Mouse (Mus musculus) hindbrain, embryonic 15.5 days (tissue): ENCODE results near the gene Mettl1. TPM values are rescaled to one million over a fixed set of nuclear protein-coding genes. Genes with fewer than 3 reads are reported as not detected.
"Not testable (repeated sequence)": the region's sequence is repeated elsewhere in the genome, so short reads cannot be mapped to it uniquely, and the experiment has no call there.

Experiments used
- ATAC-seq: fragments of 200-750 bp; cut with Nextera tagmentation; 2 replicates; pipeline ENCODE4 v1.8.0; 2017; ENCODE audit warnings: low read depth, moderate number of reproducible peaks, moderate TSS enrichment; ENCODE audit not compliant: low FRiP score
- H3K27ac ChIP-seq: fragments of 300-500 bp; sonication (generic); replicated peaks from 2 replicates; pipeline ENCODE4 v1.5.1; 2015; ENCODE audit warnings: mild to moderate bottlenecking, inconsistent platforms
- H3K27me3 ChIP-seq: fragments of 300-500 bp; sonication (generic); 2 replicates; pipeline ENCODE4 v1.6.1; 2015; ENCODE audit warnings: control low read depth, inconsistent platforms
- H3K36me3 ChIP-seq: fragments of 300-500 bp; sonication (generic); 2 replicates; pipeline ENCODE4 v1.6.1; 2015; ENCODE audit warnings: control low read depth, inconsistent platforms
- H3K4me1 ChIP-seq: fragments of 300-500 bp; sonication (generic); replicated peaks from 2 replicates; pipeline ENCODE4 v1.6.1; 2015; ENCODE audit warnings: control low read depth, inconsistent platforms
- H3K4me2 ChIP-seq: fragments of 300-500 bp; sonication (generic); 2 replicates; pipeline ENCODE4 v1.6.1; 2015; ENCODE audit warnings: moderate library complexity, mild to moderate bottlenecking, inconsistent platforms
- H3K4me3 ChIP-seq: fragments of 300-500 bp; sonication (generic); 2 replicates; pipeline ENCODE4 v1.5.1; 2015; ENCODE audit warnings: mild to moderate bottlenecking, inconsistent platforms
- H3K9ac ChIP-seq: fragments of 300-500 bp; sonication (generic); 2 replicates; pipeline ENCODE4 v1.6.1; 2015; ENCODE audit warnings: inconsistent platforms
- H3K9me3 ChIP-seq: fragments of 300-500 bp; sonication (generic); 2 replicates; pipeline ENCODE4 v1.6.1; 2016; ENCODE audit warnings: control low read depth, inconsistent platforms
- WGBS: fragments of 180-500 bp; shearing (Covaris S2); methylation state at CpG from one replicate; pipeline ENCODE4 v1.1.7; 2015; 5-methylcytosine and 5-hydroxymethylcytosine counted together
- polyA plus RNA-seq: library from polyadenylated mRNA; unstranded; fragments of >200 nt; fragmentation: Nextera tagmentation; extraction: Ambion mirVana; gene quantifications from 2 replicates; pipeline ENCODE4 v1.2.1, GENCODE M21; 2015

Mettl1 gene
- polyA plus RNA-seq, 1 experiment from 2014 or later = 25.1 TPM

- H3K9ac ChIP-seq = peak overlapping the region; percentile 93
- peak overlapping the region; percentile 94 for H3K27ac ChIP-seq
- no peaks in the 10 kb centered on the region for H3K9me3 ChIP-seq
- no peak for ATAC-seq
- peaks cover 50% of the 10 kb centered on the region for H3K4me1 ChIP-seq
- H3K4me2 ChIP-seq = peak overlapping the region; percentile 73
- WGBS = 23% methylated on average over 5 of the region's 5 CpGs
- H3K4me3 ChIP-seq = peak overlapping the region; percentile 90
- H3K36me3 ChIP-seq = peaks cover 28% of the 10 kb centered on the region
- H3K27me3 ChIP-seq = no peaks in the 10 kb centered on the region
Observed at GRCm38 (mm10) chr10:127061085-127061484, 19.9 kb downstream of the Mettl1 start.

GRCm38 (mm10) chr10:127061513-127061912, 20.3 kb downstream of the Mettl1 start:
- Histone ChIP-seq H3K36me3 (peaks cover 28% of the 10 kb centered on the region), H3K9ac (peak overlapping the region; percentile 93; the same call in 1 of the 2 replicates), H3K4me1 (peaks cover 48% of the 10 kb centered on the region), H3K27me3 (no peaks in the 10 kb centered on the region), H3K4me3 (peak overlapping the region; percentile 90), H3K27ac (peak overlapping the region; percentile 94), H3K4me2 (peak overlapping the region; percentile 73), H3K9me3 (no peaks in the 10 kb centered on the region)
- WGBS = 64% methylated on average over 2 of the region's 2 CpGs
- no peak for ATAC-seq

- Histone ChIP-seq H3K27ac (0 out of 2 replicates have a peak overlapping the region, but pooled peaks have one; percentile 83), H3K4me1 (peaks cover 48% of the 10 kb centered on the region), H3K36me3 (peaks cover 30% of the 10 kb centered on the region)
- 89% methylated on average over 4 of the region's 4 CpGs for WGBS
- H3K9me3 ChIP-seq, H3K4me3 ChIP-seq, H3K9ac ChIP-seq, H3K27me3 ChIP-seq, H3K4me2 ChIP-seq, ATAC-seq: not testable (repeated sequence)
Observed at GRCm38 (mm10) chr10:127062101-127062500, 20.9 kb downstream of the Mettl1 start.

- H3K27me3 ChIP-seq = no peaks in the 10 kb centered on the region
- H3K27ac ChIP-seq = peak overlapping the region; percentile 83
- WGBS = 80% methylated on average over 5 of the region's 5 CpGs
- H3K4me3 ChIP-seq = peak overlapping the region; percentile 72; the same call in 1 of the 2 replicates
- H3K4me1 ChIP-seq = peaks cover 45% of the 10 kb centered on the region
- no peaks in the 10 kb centered on the region for H3K9me3 ChIP-seq
- H3K36me3 ChIP-seq = peaks cover 30% of the 10 kb centered on the region
- no peak overlapping the region for H3K9ac ChIP-seq
- H3K4me2 ChIP-seq = peak overlapping the region; percentile 77; the same call in 1 of the 2 replicates
- ATAC-seq = no peak
Observed at GRCm38 (mm10) chr10:127062503-127062902, 21.3 kb downstream of the Mettl1 start.

- H3K4me3 ChIP-seq = peak within 1 kb of the TSS; percentile 72
- peak within 1 kb of the TSS; percentile 89 for H3K27ac ChIP-seq
- ATAC-seq = peak; percentile 92
- peak within 1 kb of the TSS; percentile 88 for H3K9ac ChIP-seq
- under 1% methylated on average over 45 of the region's 46 CpGs for WGBS
- peaks cover 41% of the 10 kb centered on the region for H3K4me1 ChIP-seq
- H3K27me3 ChIP-seq = no peaks in the 10 kb centered on the region
- no peaks in the 10 kb centered on the region for H3K9me3 ChIP-seq
- peak within 1 kb of the TSS; percentile 77 for H3K4me2 ChIP-seq
- H3K36me3 ChIP-seq = peaks cover 34% of the 10 kb centered on the region
Observed at GRCm38 (mm10) chr10:127063239-127063872, 22.1 kb downstream of the Mettl1 start, which contains the start of gene Cdk4. Gene Cdk4 (plus strand): TSS chr10:127063534.

GRCm38 (mm10) chr10:127063913-127064870, 23.0 kb downstream of the Mettl1 start:
- peak overlapping the region; percentile 88 for H3K9ac ChIP-seq
- ATAC-seq = no peak
- H3K4me3 ChIP-seq = peak overlapping the region; percentile 72
- H3K27me3 ChIP-seq = no peaks in the 10 kb centered on the region
- H3K9me3 ChIP-seq = no peaks in the 10 kb centered on the region
- H3K4me1 ChIP-seq = peaks cover 44% of the 10 kb centered on the region
- WGBS = 13% methylated on average over 37 of the region's 37 CpGs
- H3K4me2 ChIP-seq = peak overlapping the region; percentile 77
- H3K36me3 ChIP-seq = peaks cover 34% of the 10 kb centered on the region
- H3K27ac ChIP-seq = peak overlapping the region; percentile 89

- H3K36me3 ChIP-seq = peaks cover 34% of the 10 kb centered on the region
- no peak overlapping the region for H3K4me2 ChIP-seq
- no peak overlapping the region for H3K4me3 ChIP-seq
- no peak for ATAC-seq
- peaks cover 50% of the 10 kb centered on the region for H3K4me1 ChIP-seq
- no peaks in the 10 kb centered on the region for H3K27me3 ChIP-seq
- WGBS = 89% methylated on average over 9 of the region's 9 CpGs
- no peaks in the 10 kb centered on the region for H3K9me3 ChIP-seq
- H3K27ac ChIP-seq = no peak overlapping the region
- H3K9ac ChIP-seq = no peak overlapping the region
Observed at GRCm38 (mm10) chr10:127065981-127066380, 24.8 kb downstream of the Mettl1 start.

GRCm38 (mm10) chr10:127066519-127067018, 25.4 kb downstream of the Mettl1 start:
- Histone ChIP-seq H3K4me2 (no peak overlapping the region), H3K27ac (no peak overlapping the region), H3K27me3 (no peaks in the 10 kb centered on the region), H3K9me3 (no peaks in the 10 kb centered on the region), H3K4me1 (peaks cover 49% of the 10 kb centered on the region), H3K4me3 (no peak overlapping the region), H3K36me3 (peaks cover 34% of the 10 kb centered on the region), H3K9ac (no peak overlapping the region)
- 88% methylated on average over 14 of the region's 14 CpGs for WGBS
- no peak for ATAC-seq

- Histone ChIP-seq H3K4me3 (peak overlapping the region; percentile 53), H3K9me3 (no peaks in the 10 kb centered on the region), H3K9ac (peak overlapping the region; percentile 60), H3K27ac (peak overlapping the region; percentile 91; the same call in 1 of the 2 replicates), H3K4me2 (peak overlapping the region; percentile 96), H3K27me3 (no peaks in the 10 kb centered on the region), H3K4me1 (peaks cover 40% of the 10 kb centered on the region), H3K36me3 (peaks cover 34% of the 10 kb centered on the region)
- no peak for ATAC-seq
- 79% methylated on average over 9 of the region's 9 CpGs for WGBS
Observed at GRCm38 (mm10) chr10:127068360-127069038, 27.3 kb downstream of the Mettl1 start.

GRCm38 (mm10) chr10:127069281-127070189, 28.3 kb downstream of the Mettl1 start:
- 7% methylated on average over 30 of the region's 30 CpGs for WGBS
- Histone ChIP-seq H3K4me3 (peak overlapping the region; percentile 53), H3K27me3 (no peaks in the 10 kb centered on the region), H3K9me3 (no peaks in the 10 kb centered on the region), H3K4me2 (peak overlapping the region; percentile 96), H3K9ac (peak overlapping the region; percentile 60), H3K27ac (peak overlapping the region; percentile 91), H3K4me1 (peaks cover 37% of the 10 kb centered on the region), H3K36me3 (peaks cover 34% of the 10 kb centered on the region)
- peak; percentile 86 for ATAC-seq
